Mouse (Mus musculus) embryonic facial prominence, embryonic 12.5 days (tissue): ENCODE measurements around the gene Gapvd1. TPM values are rescaled to one million over a fixed set of nuclear protein-coding genes. Genes with fewer than 3 reads are reported as not detected.

Experiments
- ATAC-seq: fragments of 200-750 bp; cut with Nextera tagmentation; 2 replicates; pipeline ENCODE4 v1.8.0; 2017; ENCODE audit not compliant: insufficient number of reproducible peaks, insufficient read depth, low FRiP score, low TSS enrichment
- H3K27ac ChIP-seq: fragments of 300-500 bp; sonication (generic); 2 replicates; pipeline ENCODE4 v1.5.1; 2016; ENCODE audit warnings: mild to moderate bottlenecking
- H3K27me3 ChIP-seq: fragments of 300-500 bp; sonication (generic); 2 replicates; pipeline ENCODE4 v1.6.1; 2016; ENCODE audit warnings: mild to moderate bottlenecking, moderate library complexity
- H3K36me3 ChIP-seq: fragments of 300-500 bp; sonication (generic); 2 replicates; pipeline ENCODE4 v1.6.1; 2016; ENCODE audit warnings: mild to moderate bottlenecking
- H3K4me1 ChIP-seq: fragments of 300-500 bp; sonication (generic); 2 replicates; pipeline ENCODE4 v1.6.1; 2016
- H3K4me2 ChIP-seq: fragments of 300-500 bp; sonication (generic); replicated peaks from 2 replicates; pipeline ENCODE4 v1.6.1; 2016; ENCODE audit warnings: mild to moderate bottlenecking, moderate library complexity
- H3K4me3 ChIP-seq: fragments of 300-500 bp; sonication (generic); 2 replicates; pipeline ENCODE4 v1.5.1; 2016; ENCODE audit warnings: mild to moderate bottlenecking
- H3K9ac ChIP-seq: fragments of 300-500 bp; sonication (generic); 2 replicates; pipeline ENCODE4 v1.6.1; 2016; ENCODE audit warnings: mild to moderate bottlenecking, moderate library complexity
- H3K9me3 ChIP-seq: fragments of 300-500 bp; sonication (generic); 2 replicates; pipeline ENCODE4 v1.6.1; 2016; ENCODE audit warnings: mild to moderate bottlenecking, moderate library complexity
- WGBS: fragments of 180-500 bp; shearing (Covaris S2); methylation state at CpG from one replicate; pipeline ENCODE4 v1.1.7; 2016; 5-methylcytosine and 5-hydroxymethylcytosine counted together
- polyA plus RNA-seq: library from polyadenylated mRNA; unstranded; fragments of >200 nt; fragmentation: Nextera tagmentation; extraction: Ambion mirVana; gene quantifications from 2 replicates; pipeline ENCODE4 v1.2.1, GENCODE M21; 2016

Gene Gapvd1
- polyA plus RNA-seq, 1 experiment from 2014 or later, result 108 TPM

DNA sequence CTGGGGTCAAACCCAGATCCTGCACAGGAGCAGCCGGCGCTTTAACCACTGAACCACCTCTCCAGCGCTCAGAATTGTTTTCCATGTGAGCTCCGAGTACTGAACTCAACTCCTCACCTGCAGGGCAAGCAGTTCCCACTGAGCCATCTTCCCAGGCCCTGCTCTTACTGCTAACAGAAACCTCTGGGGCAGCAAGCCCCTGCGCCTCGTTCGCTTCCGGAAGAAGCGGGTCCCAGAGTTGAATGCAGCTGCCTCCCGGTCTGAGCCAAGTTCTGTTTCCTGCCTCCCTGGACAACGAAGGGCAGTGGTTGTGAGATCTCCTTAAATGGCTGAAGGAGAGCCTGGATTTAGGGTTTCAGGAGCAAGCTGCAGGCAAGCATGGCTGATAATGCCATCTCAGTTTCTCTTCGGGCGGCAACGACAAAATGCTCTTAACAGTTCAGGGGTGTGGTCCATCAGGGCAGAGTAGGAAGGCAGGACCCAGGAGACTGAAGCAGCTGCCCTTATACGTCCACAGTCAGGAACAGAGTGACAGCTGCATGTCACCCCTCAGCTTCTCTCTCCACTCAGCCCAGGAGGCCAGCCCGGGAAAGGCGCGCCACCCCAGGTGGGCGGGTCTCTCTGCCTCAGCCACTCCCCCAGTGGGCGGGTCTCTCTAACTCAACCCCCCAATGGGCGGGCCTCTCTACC lies 109.0 kb downstream of the Gapvd1 start:
- no peak overlapping the region for H3K27ac ChIP-seq
- peaks cover 10% of the 10 kb centered on the region; the same call in 1 of the 2 replicates for H3K4me1 ChIP-seq
- WGBS, result 10% methylated on average over 21 of the region's 21 CpGs
- H3K27me3 ChIP-seq, result 0 out of 2 replicates have a peak, but pooled peaks cover 6% of the 10 kb centered on the region
- no peaks in the 10 kb centered on the region for H3K36me3 ChIP-seq
- H3K4me3 ChIP-seq, result peak overlapping the region; percentile 34
- ATAC-seq, result peak; percentile 58
- H3K9me3 ChIP-seq, result no peaks in the 10 kb centered on the region
- no peak overlapping the region for H3K9ac ChIP-seq
- H3K4me2 ChIP-seq, result peak overlapping the region; percentile 65

DNA sequence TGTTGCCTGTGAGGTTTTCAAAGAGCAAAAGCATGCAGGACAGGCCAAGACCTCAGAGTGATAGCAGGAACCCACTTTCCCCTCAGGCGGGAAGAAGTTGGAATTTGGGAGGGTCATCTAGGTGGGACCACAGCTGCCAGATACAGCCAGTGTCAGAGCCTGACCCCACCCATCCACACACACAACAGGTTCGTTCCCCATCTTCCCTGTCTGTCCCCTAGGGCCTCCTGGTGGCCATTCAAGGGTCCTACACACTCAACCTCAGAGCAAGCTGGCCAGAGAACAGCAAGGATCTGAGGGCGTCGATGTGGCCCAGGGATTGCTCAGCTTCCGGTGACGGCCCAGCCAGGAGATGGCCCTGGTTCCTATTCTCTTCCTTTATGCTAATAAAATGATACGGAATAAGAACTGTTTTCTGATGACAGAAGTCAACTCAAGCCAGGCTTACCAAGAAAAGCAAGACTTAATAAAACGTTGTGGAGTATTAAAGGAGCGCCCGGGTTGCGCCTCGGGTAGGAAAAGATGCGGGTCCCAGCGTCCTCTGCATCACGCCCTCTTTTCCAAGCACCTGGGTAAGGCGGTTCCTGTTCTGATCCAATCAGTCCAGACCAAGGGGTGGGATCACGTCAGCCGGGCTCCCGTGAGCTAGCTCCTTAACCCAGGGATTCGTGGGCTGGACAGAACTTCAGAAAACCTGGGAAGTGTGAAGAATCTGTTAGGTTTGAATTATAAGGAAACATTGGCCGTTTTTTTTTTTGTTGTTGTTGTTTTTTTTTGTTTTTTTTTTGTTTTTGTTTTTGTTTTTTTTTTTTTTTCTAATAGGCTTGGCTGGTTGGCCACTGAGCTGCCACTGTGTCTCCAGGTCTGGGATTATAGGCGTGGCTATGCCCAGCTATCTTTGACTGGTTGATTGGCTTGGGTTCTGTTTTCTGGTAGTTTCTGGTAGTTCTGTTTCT lies 110.2 kb downstream of the Gapvd1 start:
- Histone ChIP-seq H3K36me3 (no peaks in the 10 kb centered on the region), H3K4me3 (no peak overlapping the region), H3K4me2 (no peak overlapping the region), H3K4me1 (peaks cover 10% of the 10 kb centered on the region; the same call in 1 of the 2 replicates), H3K9ac (no peak overlapping the region), H3K9me3 (no peaks in the 10 kb centered on the region), H3K27me3 (0 out of 2 replicates have a peak, but pooled peaks cover 6% of the 10 kb centered on the region), H3K27ac (no peak overlapping the region)
- 31% methylated on average over 22 of the region's 22 CpGs for WGBS
- ATAC-seq, result no peak

DNA sequence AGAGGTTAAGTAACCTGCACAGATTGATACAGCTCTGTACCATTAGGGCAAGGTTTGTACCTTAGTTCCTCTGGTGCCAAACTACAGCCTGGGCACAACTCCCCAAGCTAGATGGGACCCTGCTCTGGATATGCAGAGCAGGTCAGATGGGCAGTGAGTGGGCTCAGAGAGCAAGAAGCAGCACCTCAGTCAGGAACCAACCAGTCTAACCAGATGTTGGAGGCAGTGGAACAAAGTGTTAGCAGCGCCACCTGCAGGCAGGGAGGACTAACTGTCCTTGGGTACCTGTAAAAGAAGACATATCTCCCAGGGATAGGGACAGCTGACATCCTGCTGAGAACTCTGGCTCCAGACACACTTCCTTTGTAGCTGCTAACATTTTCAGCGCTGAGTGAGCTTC lies 112.7 kb downstream of the Gapvd1 start:
- Histone ChIP-seq H3K4me1 (peaks cover 14% of the 10 kb centered on the region; the same call in 1 of the 2 replicates), H3K9ac (no peak overlapping the region), H3K4me3 (no peak overlapping the region), H3K9me3 (no peaks in the 10 kb centered on the region), H3K36me3 (no peaks in the 10 kb centered on the region), H3K27ac (no peak overlapping the region), H3K27me3 (0 out of 2 replicates have a peak, but pooled peaks cover 6% of the 10 kb centered on the region), H3K4me2 (no peak overlapping the region)
- ATAC-seq, result no peak
- WGBS, result 24% methylated on average over 2 of the region's 2 CpGs

GRCm38 (mm10) chr2:34639725-34640124 lies 115.3 kb downstream of the Gapvd1 start:
- ATAC-seq, result no peak
- no peaks in the 10 kb centered on the region for H3K36me3 ChIP-seq
- no peaks in the 10 kb centered on the region for H3K27me3 ChIP-seq
- H3K4me2 ChIP-seq, result peak overlapping the region; percentile 89; the same call in 1 of the 2 replicates
- no peak overlapping the region for H3K4me3 ChIP-seq
- H3K27ac ChIP-seq, result no peak overlapping the region
- peaks cover 5% of the 10 kb centered on the region; the same call in 1 of the 2 replicates for H3K4me1 ChIP-seq
- 64% methylated on average over 5 of the region's 5 CpGs for WGBS
- no peak overlapping the region for H3K9ac ChIP-seq
- no peaks in the 10 kb centered on the region for H3K9me3 ChIP-seq

- 22% methylated on average over 37 of the region's 37 CpGs for WGBS
- Histone ChIP-seq H3K4me3 (peak overlapping the region; percentile 41), H3K4me2 (peak overlapping the region; percentile 89), H3K9ac (peak overlapping the region; percentile 62), H3K27ac (no peak overlapping the region), H3K27me3 (no peaks in the 10 kb centered on the region), H3K36me3 (no peaks in the 10 kb centered on the region), H3K9me3 (no peaks in the 10 kb centered on the region), H3K4me1 (peaks cover 5% of the 10 kb centered on the region; the same call in 1 of the 2 replicates)
- ATAC-seq, result peak; percentile 62
Observed at GRCm38 (mm10) chr2:34638955-34639650, 115.9 kb downstream of the Gapvd1 start.

DNA sequence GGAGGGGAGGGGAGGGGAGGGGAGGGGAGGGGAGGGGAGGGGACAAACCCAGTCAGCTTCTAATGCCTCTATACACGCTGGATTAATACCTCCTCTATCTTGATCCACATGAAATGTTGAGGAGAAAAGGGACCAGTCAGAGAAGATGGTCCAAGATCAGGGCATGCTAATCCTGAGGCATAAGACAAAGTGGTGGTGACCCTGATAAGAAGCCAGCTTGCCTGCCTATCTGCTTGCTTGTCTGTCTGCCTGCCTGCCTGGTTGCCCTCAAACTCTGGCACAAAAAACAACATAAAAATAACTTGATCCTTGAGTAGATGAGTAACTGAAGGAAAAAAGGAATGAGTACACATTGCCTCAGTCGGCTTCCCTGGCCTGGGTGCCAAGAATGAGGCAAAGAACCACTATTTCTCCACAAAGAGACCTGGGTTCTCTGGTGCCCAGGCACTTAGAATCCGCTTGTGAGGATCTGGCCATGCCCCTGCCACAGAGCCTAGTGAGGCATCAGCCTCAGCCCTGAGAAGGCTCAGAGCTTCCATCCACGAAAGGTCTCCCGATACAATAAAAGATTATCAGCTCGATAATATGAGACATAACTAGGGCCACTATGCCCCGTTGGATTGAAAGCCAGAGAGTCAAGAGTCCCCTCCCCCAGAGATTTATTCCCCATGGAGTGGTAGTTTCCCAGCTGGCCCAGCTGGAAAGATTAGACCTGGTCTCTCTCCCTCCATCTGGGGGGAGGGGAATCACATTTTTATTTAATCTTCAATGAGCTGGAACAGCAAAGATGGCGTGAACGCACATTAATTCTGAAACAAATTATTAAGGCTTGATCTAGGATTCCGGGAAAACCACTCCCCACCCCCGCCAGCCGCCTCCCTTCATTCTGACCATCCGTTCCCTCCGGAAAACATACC lies 119.5 kb downstream of the Gapvd1 start:
- Histone ChIP-seq H3K36me3 (no peaks in the 10 kb centered on the region), H3K4me2 (no peak overlapping the region), H3K27me3 (no peaks in the 10 kb centered on the region), H3K9me3 (no peaks in the 10 kb centered on the region), H3K9ac (no peak overlapping the region), H3K27ac (no peak overlapping the region), H3K4me3 (no peak overlapping the region), H3K4me1 (peaks cover 5% of the 10 kb centered on the region; the same call in 1 of the 2 replicates)
- WGBS, result 79% methylated on average over 14 of the region's 14 CpGs
- no peak for ATAC-seq

DNA sequence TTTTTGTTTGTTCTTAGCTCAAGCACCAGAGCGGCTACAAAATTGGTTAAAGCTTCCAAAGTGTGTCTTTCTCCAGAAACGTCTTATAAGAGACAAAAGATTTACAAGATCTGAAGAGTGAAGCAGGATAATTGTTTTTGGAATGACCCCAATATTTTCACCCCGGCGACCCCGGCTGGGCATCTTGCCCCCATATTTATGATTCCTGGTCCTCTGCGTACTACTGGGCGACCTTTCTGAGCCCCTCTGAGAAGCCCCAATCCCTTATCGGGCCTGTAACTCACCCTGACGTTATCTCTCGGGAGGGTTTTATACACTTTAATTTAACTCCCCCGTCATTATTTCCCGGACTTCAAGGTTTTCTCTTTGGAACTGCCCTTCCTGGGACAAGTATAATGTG lies 123.0 kb downstream of the Gapvd1 start:
- H3K9ac ChIP-seq, result no peak overlapping the region
- H3K36me3 ChIP-seq, result no peaks in the 10 kb centered on the region
- no peaks in the 10 kb centered on the region for H3K9me3 ChIP-seq
- peaks cover 6% of the 10 kb centered on the region for H3K4me1 ChIP-seq
- H3K27me3 ChIP-seq, result no peaks in the 10 kb centered on the region
- WGBS, result 77% methylated on average over 12 of the region's 12 CpGs
- H3K4me3 ChIP-seq, result no peak overlapping the region
- no peak for ATAC-seq
- H3K27ac ChIP-seq, result no peak overlapping the region
- no peak overlapping the region for H3K4me2 ChIP-seq

DNA sequence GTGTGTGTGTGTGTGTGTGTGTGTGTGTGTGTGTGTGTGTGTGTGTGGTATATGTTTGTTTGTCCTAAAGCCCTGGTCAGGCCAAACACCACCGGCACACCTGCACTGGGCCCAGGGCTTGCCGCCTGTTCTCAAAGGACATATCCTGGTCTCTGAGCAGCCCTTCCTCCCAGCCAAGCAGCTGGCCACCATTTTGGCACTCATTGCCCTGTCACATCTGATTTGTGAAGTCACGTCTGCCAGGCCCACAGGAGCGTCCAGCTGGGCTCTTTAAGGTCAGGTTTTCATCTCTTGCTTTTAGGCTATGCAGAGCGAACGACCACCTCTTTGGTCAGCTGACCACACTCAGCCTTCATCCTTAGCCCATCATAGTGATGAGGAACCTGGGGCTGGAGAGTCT lies 124.6 kb downstream of the Gapvd1 start:
- H3K9me3 ChIP-seq, result no peaks in the 10 kb centered on the region
- ATAC-seq, result no peak
- 70% methylated on average over 6 of the region's 6 CpGs for WGBS
- no peak overlapping the region for H3K4me3 ChIP-seq
- peaks cover 6% of the 10 kb centered on the region for H3K4me1 ChIP-seq
- no peak overlapping the region for H3K27ac ChIP-seq
- H3K27me3 ChIP-seq, result no peaks in the 10 kb centered on the region
- H3K9ac ChIP-seq, result no peak overlapping the region
- no peak overlapping the region for H3K4me2 ChIP-seq
- no peaks in the 10 kb centered on the region for H3K36me3 ChIP-seq

GRCm38 (mm10) chr2:34629758-34630157 lies 125.3 kb downstream of the Gapvd1 start:
- H3K27me3 ChIP-seq, result no peaks in the 10 kb centered on the region
- 0 out of 2 replicates have a peak, but pooled peaks cover 4% of the 10 kb centered on the region for H3K36me3 ChIP-seq
- no peaks in the 10 kb centered on the region for H3K9me3 ChIP-seq
- H3K4me1 ChIP-seq, result peaks cover 6% of the 10 kb centered on the region
- no peak overlapping the region for H3K9ac ChIP-seq
- no peak overlapping the region for H3K4me3 ChIP-seq
- H3K27ac ChIP-seq, result no peak overlapping the region
- H3K4me2 ChIP-seq, result no peak overlapping the region
- ATAC-seq, result no peak
- 85% methylated on average over 7 of the region's 7 CpGs for WGBS

DNA sequence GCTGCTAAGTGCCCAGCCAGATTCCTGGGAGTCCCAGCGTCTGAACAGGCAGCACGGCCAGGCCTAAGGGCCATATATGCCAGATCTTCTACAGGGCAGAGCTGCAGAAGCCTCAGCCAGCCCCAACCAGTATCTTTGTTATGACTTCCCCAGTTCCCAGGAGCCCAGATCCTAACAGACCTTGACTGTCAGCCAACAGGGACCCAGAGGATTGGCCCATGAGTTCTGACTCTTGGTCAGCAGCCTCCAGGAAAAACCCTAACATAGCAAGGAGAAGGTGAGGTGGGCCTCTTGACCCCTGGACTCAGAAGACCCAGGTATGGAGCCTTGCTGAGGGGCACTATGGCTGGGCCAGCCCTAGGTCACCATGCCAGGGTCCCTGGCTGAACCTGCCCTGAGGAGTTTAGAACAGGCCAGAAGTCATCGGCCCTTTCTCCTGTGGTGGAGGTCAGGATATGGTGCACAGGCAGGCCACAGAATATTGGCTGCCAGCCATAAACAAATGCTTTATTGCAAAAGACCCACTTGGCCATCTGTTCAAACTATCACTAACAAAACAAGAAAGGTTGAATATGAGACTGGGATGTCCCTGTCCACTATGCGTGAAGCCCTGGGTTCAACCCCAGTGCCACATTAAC lies 126.0 kb downstream of the Gapvd1 start:
- Histone ChIP-seq H3K4me1 (peaks cover 6% of the 10 kb centered on the region), H3K9me3 (no peaks in the 10 kb centered on the region), H3K27me3 (no peaks in the 10 kb centered on the region), H3K4me2 (no peak overlapping the region), H3K4me3 (no peak overlapping the region), H3K9ac (no peak overlapping the region), H3K36me3 (0 out of 2 replicates have a peak, but pooled peaks cover 7% of the 10 kb centered on the region), H3K27ac (no peak overlapping the region)
- WGBS, result 71% methylated on average over 4 of the region's 4 CpGs
- ATAC-seq, result no peak
